ENCODE assay signal across 12 mouse cellular contexts in the genomic region with DNA sequence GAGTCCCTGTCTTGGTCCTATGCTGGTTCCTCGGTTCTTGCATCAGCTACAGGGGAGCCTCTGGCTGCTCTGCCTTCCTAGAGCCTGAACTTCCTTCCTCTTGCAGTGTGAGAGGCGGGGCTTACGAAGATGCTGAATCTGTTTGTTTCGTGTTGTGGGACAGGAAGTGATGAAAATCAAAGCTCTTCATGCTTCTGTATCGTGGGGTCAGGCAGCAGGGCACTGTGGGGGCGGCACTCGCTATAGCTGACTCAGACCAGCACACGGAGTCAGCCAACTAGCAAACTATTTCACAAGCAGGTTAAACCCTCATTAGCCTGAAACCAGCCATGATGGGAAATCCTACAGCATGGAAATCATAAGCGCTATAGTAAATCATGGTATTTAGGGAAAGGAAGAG.
DNase-seq lines count a peak whose midpoint lies in the region; ATAC-seq and TF ChIP-seq lines count a peak whose summit lies in the region.
"Had no signal": no experiment of that assay in that cellular context is flagged by ENCODE, and none has a peak within 500 bp of the region (broad histone marks: within the 10 kb centered on the region; RNA-seq: fewer than 3 reads in every experiment).

No protein-coding gene starts in this region.

- WGBS in liver, embryonic 11.5 days: 54% methylated on average over 9 of the region's 9 CpGs
- 56% methylated on average over 9 of the region's 9 CpGs for WGBS in liver, postnatal 0 days (ENCODE audit: insufficient replicate concordance)

- DNase-seq in gastrocnemius, adult 2 months: peak; percentile 16
- no peak for DNase-seq in gastrocnemius, postnatal 25 days
- DNase-seq in liver (peak; percentile 17), NIH3T3 (ENCODE audit: low read depth) (peak; percentile 49)
- no peak for DNase-seq in liver, embryonic 11.5 days (ENCODE audit: low spot score)
- peak; percentile 29 for DNase-seq in liver, postnatal 0 days
- DNase-seq in frontal cortex, postnatal 25 days (ENCODE audit: low spot score in 2 of 2): no peak
- no peak for DNase-seq in retina, postnatal 1 day
- DNase-seq: gastrocnemius, postnatal 14 days had no signal

- H3K4me1 ChIP-seq in liver, embryonic 11.5 days (replicated peaks; ENCODE audit: control insufficient read depth, insufficient read depth, low read length): no peaks in the 10 kb centered on the region
- H3K4me1 ChIP-seq in liver, postnatal 0 days (ENCODE audit: insufficient read depth): no peaks in the 10 kb centered on the region
- H3K4me1 ChIP-seq: hindbrain, embryonic 12.5 days; lung, embryonic 15.5 days had no signal

- H3K9me3 ChIP-seq in liver, embryonic 11.5 days (ENCODE audit: control insufficient read depth, low read length): no peaks in the 10 kb centered on the region
- H3K9me3 ChIP-seq in liver, postnatal 0 days (ENCODE audit: low read length): no peaks in the 10 kb centered on the region
- H3K9me3 ChIP-seq: hindbrain, embryonic 12.5 days; lung, embryonic 15.5 days had no signal

- no peaks in the 10 kb centered on the region for H3K27me3 ChIP-seq in liver, embryonic 11.5 days (replicated peaks; ENCODE audit: control insufficient read depth, insufficient read depth, low read length)
- H3K27me3 ChIP-seq in liver, postnatal 0 days (ENCODE audit: insufficient read depth, low read length): no peaks in the 10 kb centered on the region
- H3K27me3 ChIP-seq: hindbrain, embryonic 12.5 days; lung, embryonic 15.5 days had no signal

- no peak overlapping the region for H3K27ac ChIP-seq in gastrocnemius, adult 2 months
- H3K27ac ChIP-seq in liver, embryonic 11.5 days (ENCODE audit: low read depth, low read length): no peak overlapping the region
- H3K27ac ChIP-seq in liver, postnatal 0 days (ENCODE audit: low read depth): no peak overlapping the region
- H3K27ac ChIP-seq: hindbrain, embryonic 12.5 days; left cerebral cortex, adult 2 months; lung, embryonic 15.5 days had no signal

- TF ChIP-seq CTCF in gastrocnemius, adult 2 months (IDR thresholded peaks at IDR 0.05): no peak
- TF ChIP-seq CTCF in liver, postnatal 0 days (IDR thresholded peaks at IDR 0.05; ENCODE audit: low read depth): no peak

- ATAC-seq in liver, embryonic 11.5 days (replicated peaks; ENCODE audit: low FRiP score): no peak
- ATAC-seq in liver, postnatal 0 days: peak; percentile 74

- intact Hi-C loops in gastrocnemius, adult 2 months (cut with DNase I): no loop called here

- no peaks in the 10 kb centered on the region for H3K36me3 ChIP-seq in liver, embryonic 11.5 days (ENCODE audit: control insufficient read depth, insufficient read depth, low read length)
- no peaks in the 10 kb centered on the region for H3K36me3 ChIP-seq in liver, postnatal 0 days (replicated peaks; ENCODE audit: insufficient read depth, low read length)
- H3K36me3 ChIP-seq: hindbrain, embryonic 12.5 days; lung, embryonic 15.5 days had no signal

- H3K4me3 ChIP-seq in gastrocnemius, adult 2 months: no peak overlapping the region
- H3K4me3 ChIP-seq in liver, embryonic 11.5 days (ENCODE audit: low read depth, low read length): no peak overlapping the region
- no peak overlapping the region for H3K4me3 ChIP-seq in liver, postnatal 0 days (ENCODE audit: low read depth, low read length)
- H3K4me3 ChIP-seq: hindbrain, embryonic 12.5 days; left cerebral cortex, adult 2 months; lung, embryonic 15.5 days had no signal

- no peak overlapping the region for H3K4me2 ChIP-seq in liver, embryonic 11.5 days
- H3K4me2 ChIP-seq in liver, postnatal 0 days (ENCODE audit: low read depth, low read length): no peak overlapping the region
- H3K4me2 ChIP-seq: hindbrain, embryonic 12.5 days; lung, embryonic 15.5 days had no signal

- peak; percentile 28; the same call in 1 of the 2 replicates for TF ChIP-seq EP300 in liver, postnatal 0 days (IDR thresholded peaks at IDR 0.05; ENCODE audit: low read depth)

- H3K9ac ChIP-seq in liver, embryonic 11.5 days (ENCODE audit: low read depth, low read length): no peak overlapping the region
- no peak overlapping the region for H3K9ac ChIP-seq in liver, postnatal 0 days (replicated peaks)
- H3K9ac ChIP-seq: hindbrain, embryonic 12.5 days; lung, embryonic 15.5 days had no signal

Comparison
In these comparisons a context has a peak if more than half of its experiments do, and no peak if none do; other contexts are left out.
1. DNase-seq: peak in gastrocnemius, adult 2 months (single experiment), liver (single experiment), NIH3T3 (single experiment) and liver, postnatal 0 days (single experiment); none in gastrocnemius, postnatal 25 days (single experiment), liver, embryonic 11.5 days (single experiment), frontal cortex, postnatal 25 days (0 of 2) and retina, postnatal 1 day (single experiment).